Mouse (Mus musculus) liver, embryonic 11.5 days (tissue): ENCODE measurements around the gene Pamr1. TPM values are rescaled to one million over a fixed set of nuclear protein-coding genes. Genes with fewer than 3 reads are reported as not detected.

Experiments used
- ATAC-seq: fragments of 200-750 bp; cut with Nextera tagmentation; replicated peaks from 2 replicates; pipeline ENCODE4 v1.8.0; 2017; ENCODE audit warnings: moderate number of reproducible peaks, mild to moderate bottlenecking, moderate TSS enrichment, moderate library complexity; ENCODE audit not compliant: low FRiP score
- DNase-seq: peaks from one replicate; pipeline ENCODE4 v3.0.0-alpha.2; 2017; ENCODE audit warnings: low spot score
- H3K27ac ChIP-seq: fragments of 300-500 bp; sonication (generic); 2 replicates; pipeline ENCODE4 v1.5.1; 2014; ENCODE audit warnings: mild to moderate bottlenecking, low read depth, low read length, control low read depth
- H3K27me3 ChIP-seq: fragments of 300-500 bp; sonication (generic); replicated peaks from 2 replicates; pipeline ENCODE4 v1.6.1; 2014; ENCODE audit warnings: low read length, mixed read lengths; ENCODE audit not compliant: control insufficient read depth, insufficient read depth
- H3K36me3 ChIP-seq: fragments of 300-500 bp; sonication (generic); 2 replicates; pipeline ENCODE4 v1.6.1; 2014; ENCODE audit warnings: mild to moderate bottlenecking, low read length, moderate library complexity, mixed read lengths; ENCODE audit not compliant: control insufficient read depth, insufficient read depth
- H3K4me1 ChIP-seq: fragments of 300-500 bp; sonication (generic); replicated peaks from 2 replicates; pipeline ENCODE4 v1.6.1; 2014; ENCODE audit warnings: low read length, mixed read lengths; ENCODE audit not compliant: control insufficient read depth, insufficient read depth
- H3K4me2 ChIP-seq: fragments of 300-500 bp; sonication (generic); 2 replicates; pipeline ENCODE4 v1.6.1; 2014; ENCODE audit warnings: mild to moderate bottlenecking, control low read depth, moderate library complexity
- H3K4me3 ChIP-seq: fragments of 300-500 bp; sonication (generic); 2 replicates; pipeline ENCODE4 v1.5.1; 2014; ENCODE audit warnings: low read depth, low read length, control low read depth
- H3K9ac ChIP-seq: fragments of 300-500 bp; sonication (generic); 2 replicates; pipeline ENCODE4 v1.6.1; 2014; ENCODE audit warnings: low read depth, low read length, control low read depth
- H3K9me3 ChIP-seq: fragments of 300-500 bp; sonication (generic); 2 replicates; pipeline ENCODE4 v1.6.1; 2016; ENCODE audit warnings: low read length, inconsistent platforms, mixed read lengths; ENCODE audit not compliant: control insufficient read depth
- WGBS: fragments of 180-500 bp; shearing (Covaris S2); extraction: QIAGEN DNeasy Blood & Tissue Kit; methylation state at CpG from one replicate; pipeline ENCODE4 v1.1.7; 2014; 5-methylcytosine and 5-hydroxymethylcytosine counted together
- polyA plus RNA-seq: library from polyadenylated mRNA; unstranded; fragments of >200 nt; fragmentation: Nextera tagmentation; extraction: Ambion mirVana; gene quantifications from 2 replicates; pipeline ENCODE4 v1.2.1, GENCODE M21; 2014

The Pamr1 gene
- polyA plus RNA-seq, 1 experiment from 2014 or later: 3.3 TPM

GRCm38 (mm10) chr2:102541404-102542125 is 8.2 kb upstream of the Pamr1 start:
- Histone ChIP-seq H3K27ac (no peak overlapping the region), H3K9me3 (no peaks in the 10 kb centered on the region), H3K4me2 (no peak overlapping the region), H3K36me3 (no peaks in the 10 kb centered on the region), H3K9ac (no peak overlapping the region), H3K4me1 (no peaks in the 10 kb centered on the region), H3K4me3 (no peak overlapping the region), H3K27me3 (no peaks in the 10 kb centered on the region)
- no peak for DNase-seq
- ATAC-seq: no peak
- WGBS: 34% methylated on average over 4 of the region's 4 CpGs

- 38% methylated on average over 6 of the region's 6 CpGs for WGBS
- Histone ChIP-seq H3K9ac (no peak overlapping the region), H3K27ac (no peak overlapping the region), H3K4me1 (no peaks in the 10 kb centered on the region), H3K9me3 (no peaks in the 10 kb centered on the region; the same call in 1 of the 2 replicates), H3K36me3 (no peaks in the 10 kb centered on the region), H3K27me3 (no peaks in the 10 kb centered on the region), H3K4me3 (no peak overlapping the region), H3K4me2 (no peak overlapping the region)
- ATAC-seq (no peak), DNase-seq (no peak)
Observed at GRCm38 (mm10) chr2:102543961-102544719, 5.7 kb upstream of the Pamr1 start.

GRCm38 (mm10) chr2:102550910-102551582 is 1.2 kb downstream of the Pamr1 start:
- peak; percentile 31; the same call in 1 of the 2 replicates for ATAC-seq
- WGBS: 35% methylated on average over 6 of the region's 6 CpGs

GRCm38 (mm10) chr2:102551594-102551993 is 1.8 kb downstream of the Pamr1 start:
- Histone ChIP-seq H3K36me3 (no peaks in the 10 kb centered on the region), H3K9ac (no peak overlapping the region), H3K4me2 (peak overlapping the region; percentile 59), H3K9me3 (no peaks in the 10 kb centered on the region; the same call in 1 of the 2 replicates), H3K4me3 (no peak overlapping the region), H3K27ac (no peak overlapping the region), H3K4me1 (0 out of 2 replicates have a peak, but pooled peaks cover 3% of the 10 kb centered on the region), H3K27me3 (peaks cover 16% of the 10 kb centered on the region)
- ATAC-seq (no peak), DNase-seq (no peak)
- 39% methylated on average over 3 of the region's 3 CpGs for WGBS

More at GRCm38 (mm10) chr2:102550910-102551582, 1.2 kb downstream of the Pamr1 start:
- peaks cover 16% of the 10 kb centered on the region for H3K27me3 ChIP-seq
- no peak for DNase-seq
- H3K36me3 ChIP-seq: no peaks in the 10 kb centered on the region
- H3K4me3 ChIP-seq: no peak overlapping the region
- H3K9ac ChIP-seq: no peak overlapping the region
- H3K4me2 ChIP-seq: peak overlapping the region; percentile 59
- H3K4me1 ChIP-seq: 0 out of 2 replicates have a peak, but pooled peaks cover 3% of the 10 kb centered on the region
- H3K27ac ChIP-seq: no peak overlapping the region
- H3K9me3 ChIP-seq: no peaks in the 10 kb centered on the region; the same call in 1 of the 2 replicates

- 0 out of 2 replicates have a peak, but pooled peaks cover 3% of the 10 kb centered on the region for H3K4me1 ChIP-seq
- no peak overlapping the region for H3K27ac ChIP-seq
- H3K27me3 ChIP-seq: peaks cover 16% of the 10 kb centered on the region
- WGBS: 49% methylated on average over 5 of the region's 5 CpGs
- ATAC-seq (no peak), DNase-seq (no peak)
- H3K4me3 ChIP-seq: no peak overlapping the region
- H3K4me2 ChIP-seq: no peak overlapping the region; the same call in 1 of the 2 replicates
- H3K36me3 ChIP-seq: no peaks in the 10 kb centered on the region
- H3K9me3 ChIP-seq: no peaks in the 10 kb centered on the region; the same call in 1 of the 2 replicates
- H3K9ac ChIP-seq: no peak overlapping the region
Observed at GRCm38 (mm10) chr2:102552095-102552537, 2.3 kb downstream of the Pamr1 start.

- 69% methylated on average over 4 of the region's 4 CpGs for WGBS
- H3K4me2 ChIP-seq: no peak overlapping the region
- no peaks in the 10 kb centered on the region for H3K9me3 ChIP-seq
- H3K9ac ChIP-seq: no peak overlapping the region
- no peak overlapping the region for H3K27ac ChIP-seq
- H3K27me3 ChIP-seq: no peaks in the 10 kb centered on the region
- DNase-seq (no peak), ATAC-seq (no peak)
- no peak overlapping the region for H3K4me3 ChIP-seq
- H3K36me3 ChIP-seq: no peaks in the 10 kb centered on the region
- H3K4me1 ChIP-seq: no peaks in the 10 kb centered on the region
Observed at GRCm38 (mm10) chr2:102557085-102557484, 7.3 kb downstream of the Pamr1 start.

- no peak overlapping the region for H3K27ac ChIP-seq
- ATAC-seq: no peak
- no peak for DNase-seq
- H3K9ac ChIP-seq: no peak overlapping the region
- no peak overlapping the region for H3K4me2 ChIP-seq
- H3K36me3 ChIP-seq: no peaks in the 10 kb centered on the region
- no peaks in the 10 kb centered on the region for H3K27me3 ChIP-seq
- no peaks in the 10 kb centered on the region for H3K4me1 ChIP-seq
- whole genome bisulfite sequencing: 84% methylated on average over 12 of the region's 12 CpGs
- H3K4me3 ChIP-seq: no peak overlapping the region
- no peaks in the 10 kb centered on the region for H3K9me3 ChIP-seq
Observed at GRCm38 (mm10) chr2:102558965-102559364, 9.2 kb downstream of the Pamr1 start.

GRCm38 (mm10) chr2:102563848-102564247 is 14.0 kb downstream of the Pamr1 start:
- Histone ChIP-seq H3K27me3 (no peaks in the 10 kb centered on the region), H3K4me3 (no peak overlapping the region), H3K27ac (no peak overlapping the region), H3K9me3 (no peaks in the 10 kb centered on the region), H3K4me1 (no peaks in the 10 kb centered on the region), H3K36me3 (no peaks in the 10 kb centered on the region), H3K4me2 (no peak overlapping the region), H3K9ac (no peak overlapping the region)
- ATAC-seq: no peak
- WGBS: 76% methylated on average over 1 of the region's 1 CpGs
- no peak for DNase-seq
